Mouse (Mus musculus) liver, adult 2 months (tissue): ENCODE measurements around the gene Tlk1.

Source experiments
- CTCF ChIP-seq: fragments of 200-500 bp; IDR thresholded peaks from 2 replicates; pipeline ENCODE4 v1.5.1; 2011; ENCODE audit warnings: low read depth, low read length, control low read depth
- POLR2A ChIP-seq: fragments of 200-500 bp; IDR thresholded peaks from 2 replicates; pipeline ENCODE4 v1.6.1; 2011; ENCODE audit warnings: low read length, control low read depth; ENCODE audit not compliant: insufficient read depth; ENCODE audit errors: extremely low read depth

DNA sequence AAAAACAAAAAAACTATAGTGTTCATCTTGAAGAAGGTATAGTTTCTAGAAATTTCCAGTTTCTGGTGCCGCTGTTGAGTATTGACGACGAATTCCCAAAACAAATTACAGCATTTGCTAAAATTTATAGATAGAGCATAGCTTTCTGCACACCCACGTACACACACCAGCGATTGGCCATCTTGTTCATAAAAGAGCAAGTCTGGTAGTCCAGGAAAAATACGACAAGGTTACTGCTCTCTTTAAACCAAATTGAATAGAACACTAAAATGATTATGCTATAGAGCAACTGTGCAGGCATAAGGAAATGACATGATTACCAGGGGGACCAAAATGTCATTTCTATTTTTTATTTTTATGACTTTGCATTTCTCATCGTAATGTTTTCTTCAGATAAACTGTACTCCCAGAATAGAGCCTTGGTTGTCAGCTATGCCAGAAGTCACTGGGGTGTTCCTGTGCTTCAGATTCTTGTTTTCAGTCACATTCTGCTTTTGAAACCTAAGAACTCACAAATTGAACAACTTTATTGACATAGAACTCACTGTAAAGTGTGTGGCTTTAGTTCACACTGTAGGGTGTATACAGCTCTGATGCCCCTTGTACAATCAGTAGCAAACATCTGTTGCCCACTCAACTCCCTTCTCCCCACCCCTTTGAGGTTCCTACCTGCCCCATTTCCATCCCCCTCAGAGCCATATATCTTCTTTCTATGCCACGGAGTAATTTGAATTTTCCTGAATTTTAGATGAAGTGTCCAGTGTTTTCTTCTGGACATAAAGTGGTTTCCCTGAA lies 1.1 kb upstream of the Tlk1 start:
- TF ChIP-seq POLR2A (no peak), CTCF (no peak)
